Mouse (Mus musculus) hindlimb bud, embryonic 11.5 days (tissue): ENCODE results near the gene Sox5.

Experiments used
- DNase-seq: peaks from one replicate; pipeline ENCODE4 v3.0.0-alpha.2; 2012; ENCODE audit warnings: low read depth, low spot score; ENCODE audit errors: extremely low spot score

The Sox5 gene

DNA sequence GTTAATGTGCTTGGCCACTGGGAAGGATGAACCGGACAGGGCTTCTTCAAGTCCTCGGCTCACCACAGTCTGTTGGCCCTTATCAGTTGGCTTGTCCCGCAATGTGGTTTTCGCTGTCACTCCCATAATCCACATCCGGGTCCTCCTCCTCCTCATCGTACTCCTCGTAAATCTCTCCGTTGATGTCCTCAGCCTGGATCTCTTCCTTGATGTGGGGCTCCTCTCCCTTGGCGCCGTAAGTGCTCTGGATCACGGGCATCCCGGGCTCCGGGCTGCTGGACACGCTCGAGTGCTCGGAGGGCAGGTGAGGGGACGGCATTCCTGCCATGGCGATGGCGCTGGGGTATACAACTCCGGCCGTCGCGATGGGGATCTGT is 948.6 kb downstream of the Sox5 start:
- DNase-seq, result no peak

DNA sequence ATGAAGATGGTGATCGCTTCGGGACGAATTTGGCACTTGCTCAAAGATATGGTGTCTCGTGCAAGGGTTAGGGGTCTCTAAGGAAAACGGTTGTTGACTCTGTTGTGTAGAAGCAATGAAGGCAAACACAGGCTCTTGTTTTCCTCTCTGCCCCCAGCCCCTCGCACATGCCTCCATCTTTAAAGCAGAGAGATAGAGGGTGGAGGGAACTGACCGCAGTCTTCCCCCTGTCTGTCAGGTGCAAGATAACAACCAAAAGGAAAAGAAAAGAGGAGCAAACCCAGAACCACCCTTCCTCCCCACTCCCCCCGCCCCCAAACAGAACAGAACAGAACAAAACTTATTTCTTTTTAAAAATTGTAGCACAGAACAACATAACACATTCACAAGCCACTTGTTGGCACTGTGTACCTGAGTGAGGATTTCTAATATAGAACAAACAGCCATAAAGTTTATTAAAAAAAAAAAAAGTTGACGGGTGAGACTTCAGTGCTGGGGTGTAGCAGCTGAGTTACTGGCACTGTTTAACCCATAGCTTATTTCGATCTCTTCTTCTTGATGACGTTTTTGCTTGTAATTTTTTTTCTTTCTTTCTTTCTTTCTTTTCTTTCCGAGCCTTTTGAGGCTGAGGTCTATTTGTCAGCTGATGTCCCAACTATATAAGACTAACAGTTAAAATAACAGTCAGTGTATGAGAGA is 949.1 kb downstream of the Sox5 start:
- no peak for DNase-seq

DNA sequence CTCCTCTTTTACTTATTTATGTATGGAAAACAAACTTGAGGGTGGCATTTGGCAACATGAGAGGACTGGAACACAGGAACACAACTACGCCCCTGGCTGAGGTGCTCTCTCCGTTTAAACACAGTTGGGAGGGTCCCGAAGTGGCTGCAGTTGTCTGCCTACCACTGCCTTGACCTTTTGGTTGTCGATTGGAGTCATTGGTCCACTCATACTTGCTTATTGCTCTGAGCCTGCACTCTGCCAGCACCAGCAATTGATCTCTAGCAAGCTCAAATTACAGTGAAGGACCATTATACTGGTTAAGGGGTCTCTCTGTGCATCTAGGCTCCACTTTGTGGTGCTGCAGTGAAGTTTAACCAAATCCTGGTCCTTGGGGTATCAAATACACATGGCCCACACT is 950.5 kb downstream of the Sox5 start:
- no peak for DNase-seq

- DNase-seq, result no peak
Measured at GRCm38 (mm10) chr6:143830131-143830530, 951.6 kb downstream of the Sox5 start.

GRCm38 (mm10) chr6:143826786-143827185 is 955.0 kb downstream of the Sox5 start:
- DNase-seq, result no peak

DNA sequence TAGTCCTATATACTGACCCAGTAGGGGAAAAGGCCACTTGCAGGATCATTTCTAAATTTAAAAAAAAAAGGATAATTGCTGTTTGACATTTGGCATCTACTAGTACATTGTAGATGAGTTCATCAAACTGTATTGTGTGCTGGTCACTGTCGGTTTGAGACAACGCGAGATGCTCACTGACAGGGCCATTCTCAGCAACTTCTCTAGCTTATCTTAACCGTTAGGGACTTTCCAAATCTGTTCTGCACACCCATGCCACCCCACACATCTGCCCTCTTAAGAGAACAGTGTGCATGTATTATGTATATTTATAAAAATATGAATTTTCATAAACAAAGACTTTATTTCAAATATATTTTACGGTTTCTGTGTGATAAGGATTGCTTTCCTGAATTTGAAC is 955.8 kb downstream of the Sox5 start:
- DNase-seq, result no peak

DNA sequence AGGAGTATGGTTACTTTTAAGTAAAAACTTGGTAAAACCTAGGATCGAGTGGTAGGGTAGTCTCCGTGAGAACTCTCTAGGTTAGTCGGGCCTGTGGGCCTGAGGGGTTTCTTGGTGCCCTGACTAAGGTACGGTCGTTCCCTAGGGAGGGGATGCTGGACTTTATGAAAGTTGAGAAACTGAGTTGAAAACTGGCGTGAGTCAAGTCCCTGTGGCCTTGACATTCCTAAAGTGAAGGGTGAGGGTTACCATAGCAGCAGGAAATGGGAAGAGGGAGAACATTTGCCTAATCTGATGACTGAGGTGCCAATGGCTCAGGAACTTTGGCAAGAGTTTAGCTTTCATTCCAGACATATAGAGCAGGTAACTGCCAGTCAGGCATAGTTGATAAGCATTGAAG is 956.7 kb downstream of the Sox5 start:
- no peak for DNase-seq

DNA sequence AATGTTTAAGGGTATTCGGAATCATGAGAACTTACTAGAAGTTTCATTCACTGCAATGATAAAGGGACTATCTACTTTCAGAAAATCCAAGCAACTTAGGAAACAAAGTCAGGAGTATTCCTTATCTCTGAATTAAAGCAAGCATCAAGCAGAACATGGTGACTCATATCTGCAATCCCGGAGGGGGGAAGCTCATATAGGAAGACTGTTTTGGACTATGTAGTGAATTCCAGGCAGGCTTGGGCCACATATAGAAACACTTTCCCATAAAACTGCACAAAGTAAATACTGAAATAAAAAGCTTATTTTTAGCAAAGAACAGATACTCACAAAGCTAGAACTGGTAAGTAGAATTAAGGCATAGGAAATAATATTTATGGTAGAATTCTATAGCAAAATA is 993.3 kb downstream of the Sox5 start:
- no peak for DNase-seq

- no peak for DNase-seq
Measured at GRCm38 (mm10) chr6:143787360-143787759, 994.4 kb downstream of the Sox5 start.

DNA sequence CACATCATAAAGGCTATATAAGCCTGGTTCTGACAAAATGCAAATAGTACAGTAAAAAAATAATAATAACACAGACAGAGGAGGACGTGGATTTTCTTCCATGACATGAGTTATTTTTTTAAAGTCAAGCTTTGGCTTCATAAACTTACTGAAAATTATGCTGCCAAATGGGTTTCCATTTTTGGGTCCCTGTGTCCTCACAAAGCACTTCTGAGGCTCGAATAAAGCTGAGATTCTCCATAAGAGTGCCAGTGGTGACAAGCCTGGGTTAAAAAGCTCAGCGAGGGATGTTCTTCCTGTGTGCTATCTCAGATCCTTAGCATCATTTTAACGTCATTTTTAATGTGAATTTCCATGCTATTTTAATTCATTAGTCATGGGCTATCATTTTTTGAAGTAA is 996.1 kb downstream of the Sox5 start:
- no peak for DNase-seq
